Mouse (Mus musculus): ENCODE measurements around the gene Bud13.

The Bud13 gene

DNA sequence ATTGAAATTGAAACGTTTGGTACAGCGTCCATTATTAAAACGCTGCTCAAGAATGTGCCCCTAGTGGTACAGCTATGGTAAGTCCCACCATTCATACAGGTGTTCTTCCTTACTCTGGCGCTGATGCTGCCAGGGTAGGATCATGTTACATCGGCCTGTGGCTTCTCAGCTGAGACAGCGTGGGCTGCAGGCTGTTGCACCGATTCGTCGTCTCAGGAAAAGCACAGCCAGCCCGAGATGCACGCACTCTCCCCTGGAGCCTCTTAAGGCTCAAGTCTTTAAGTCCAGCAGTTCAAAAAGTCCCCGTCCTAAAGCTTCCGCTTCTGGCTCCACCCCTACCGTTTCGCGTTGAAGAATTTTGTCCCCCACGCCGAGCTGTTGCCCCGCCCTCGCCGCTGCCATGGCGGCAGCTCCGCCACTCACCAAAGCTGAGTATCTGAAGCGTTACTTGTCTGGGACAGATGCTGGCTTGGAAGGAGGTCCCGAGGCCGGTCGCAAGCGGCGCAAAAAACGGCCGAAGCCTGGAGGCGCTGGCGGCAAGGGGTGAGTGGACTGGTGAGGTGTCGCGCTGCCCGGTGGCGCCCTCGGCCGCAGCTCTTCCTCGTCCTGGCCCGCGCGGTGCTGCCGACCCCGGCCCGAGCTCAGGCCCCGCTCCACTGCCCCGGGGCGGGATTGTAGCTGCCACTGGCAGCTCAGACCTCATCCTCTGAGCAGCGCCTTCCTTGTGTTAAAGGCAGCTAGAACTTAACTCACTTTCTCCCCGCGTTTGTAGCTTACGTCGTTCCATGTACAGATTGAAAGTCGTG, at the start of gene Bud13:
Gene Bud13 (plus strand): TSS at position 378 of the 806 bp plus-strand sequence.
- peak; percentile 55 for DNase-seq (ENCODE audit: low spot score)

DNA sequence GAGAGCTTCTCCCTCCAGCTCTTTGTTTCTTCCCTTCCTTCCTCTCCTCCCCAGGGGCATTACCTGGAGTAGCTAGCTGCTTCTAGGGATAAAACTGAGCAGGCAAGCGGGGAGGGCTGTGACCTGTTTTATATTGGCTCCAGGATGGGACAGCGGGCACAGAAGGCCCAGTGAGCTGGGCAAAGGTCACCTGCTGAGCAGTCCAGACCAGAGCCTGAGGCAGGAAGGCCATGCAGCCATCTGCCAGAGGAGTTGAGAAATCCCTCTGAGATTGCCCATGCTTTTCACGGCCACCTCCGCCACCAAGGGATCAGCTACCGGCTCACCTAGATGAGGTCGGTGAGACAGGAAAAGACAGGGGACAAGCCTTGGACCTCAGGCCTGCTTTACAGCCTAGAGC, 47.6 kb upstream of the Bud13 start:
- DNase-seq (ENCODE audit: low spot score): no peak

DNA sequence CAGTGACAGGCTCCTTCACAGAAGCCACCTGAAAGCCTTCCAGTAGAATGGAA, 47.4 kb upstream of the Bud13 start, which contains the start of gene Apoc3:
Gene Apoc3 (minus strand): TSS at position 41 of the 53 bp plus-strand sequence.
- DNase-seq (ENCODE audit: low spot score): no peak

DNA sequence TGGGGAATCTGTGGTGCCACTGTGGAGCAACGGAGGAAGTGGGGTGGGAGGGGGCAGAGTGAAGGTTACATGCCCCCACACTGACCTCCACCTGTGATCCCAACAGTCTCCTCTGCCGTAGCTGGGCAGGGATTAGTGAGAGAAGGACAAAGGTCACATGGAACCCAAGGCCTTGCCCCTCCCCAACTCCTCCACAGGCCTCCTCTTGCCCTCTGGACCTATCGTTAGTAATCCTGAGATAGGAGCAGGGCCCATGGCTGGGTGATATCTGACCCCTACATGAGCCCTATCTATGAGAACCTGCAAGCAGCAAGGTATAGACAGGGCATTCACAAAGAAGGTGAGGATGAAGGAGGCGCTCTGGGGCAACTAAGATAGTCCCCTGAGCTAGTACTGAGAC, 47.2 kb upstream of the Bud13 start:
- DNase-seq (ENCODE audit: low spot score): no peak

DNA sequence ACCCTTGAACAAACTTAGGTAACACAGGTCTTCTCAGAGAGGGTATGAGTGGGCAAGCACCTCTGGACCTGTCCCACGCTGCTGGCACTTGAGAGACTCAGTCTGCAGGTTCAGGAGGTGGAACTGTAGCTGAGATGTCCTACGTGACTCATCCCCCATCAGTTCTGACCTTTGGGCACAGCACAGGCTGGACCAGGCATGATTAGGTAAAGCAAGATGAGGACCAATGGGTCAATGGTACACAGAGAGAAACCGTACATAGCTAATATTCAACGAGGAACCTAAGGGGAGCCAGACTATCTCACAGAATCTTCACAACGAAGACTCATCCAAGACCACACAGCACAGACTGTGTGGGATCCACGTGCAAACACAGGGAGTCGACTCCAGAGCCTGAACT, 44.0 kb upstream of the Bud13 start:
- no peak for DNase-seq (ENCODE audit: low spot score)

DNA sequence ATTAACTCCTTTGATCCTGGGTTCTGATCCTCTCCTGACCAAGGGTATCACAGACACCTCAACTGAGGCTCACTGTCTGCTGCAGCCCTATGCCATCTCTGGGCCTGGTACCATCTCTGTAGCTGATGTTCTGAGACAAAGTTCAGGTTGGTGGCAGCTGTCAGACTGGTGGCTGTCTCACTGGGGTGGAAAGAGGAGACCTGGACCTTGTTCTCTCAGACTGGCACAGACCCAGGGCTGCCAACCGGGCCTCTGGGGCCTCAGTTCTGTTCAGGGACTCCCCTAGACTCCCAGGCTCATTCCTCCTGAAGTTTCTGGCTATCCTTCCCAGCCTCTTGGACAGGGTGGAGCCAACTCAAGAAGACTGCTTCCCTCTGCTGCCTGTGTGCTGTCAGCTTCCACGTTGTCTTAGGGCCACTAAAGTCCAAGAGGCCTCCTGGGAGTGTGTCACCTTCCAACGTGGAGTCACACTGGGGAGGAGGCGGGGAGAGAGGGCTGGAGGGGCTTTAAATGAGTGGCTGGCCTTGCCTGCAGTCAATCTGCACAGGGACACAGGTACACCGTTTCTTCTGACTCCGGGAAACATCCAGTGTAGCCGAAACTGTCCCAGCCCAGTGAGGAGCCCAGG, 42.2 kb upstream of the Bud13 start, which contains the start of gene Apoa4:
Gene Apoa4 (plus strand): TSS at position 171 of the 628 bp plus-strand sequence.
- no peak for DNase-seq (ENCODE audit: low spot score)

DNA sequence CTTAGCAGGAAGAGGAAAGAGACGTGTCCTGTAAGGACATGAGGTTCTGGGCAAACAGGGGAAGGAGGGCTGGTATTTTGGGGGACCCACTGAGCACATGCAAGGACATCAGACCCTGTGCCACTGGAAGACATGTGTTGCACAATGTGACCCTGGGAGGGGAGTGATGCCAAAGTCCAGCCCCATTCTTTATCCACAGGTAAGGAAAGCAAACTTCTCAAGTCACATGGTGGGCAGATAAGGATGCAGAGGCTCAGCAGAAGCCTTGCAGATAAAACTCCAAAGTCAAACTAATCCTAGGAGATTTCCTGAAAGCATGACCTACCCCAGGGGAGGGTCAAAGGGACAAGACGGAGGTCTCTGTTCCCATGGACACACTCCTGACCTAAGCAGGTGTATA, 41.0 kb upstream of the Bud13 start:
- no peak for DNase-seq (ENCODE audit: low spot score)

DNA sequence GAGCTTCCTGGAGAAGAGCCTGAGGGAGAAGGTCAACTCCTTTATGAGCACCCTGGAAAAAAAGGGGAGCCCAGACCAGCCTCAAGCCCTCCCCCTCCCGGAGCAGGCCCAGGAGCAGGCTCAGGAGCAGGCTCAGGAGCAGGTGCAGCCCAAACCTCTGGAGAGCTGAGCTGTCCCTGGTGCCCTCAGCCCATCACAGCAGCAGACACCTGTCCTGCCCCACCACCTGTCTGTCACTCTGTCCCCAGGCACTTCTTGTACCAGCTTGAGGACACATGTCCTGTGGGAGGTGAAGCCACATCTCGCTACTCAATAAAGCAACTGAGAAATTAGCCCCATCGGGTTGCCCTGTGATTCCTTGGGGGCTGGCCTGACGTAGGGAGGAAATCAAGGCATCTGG, 39.7 kb upstream of the Bud13 start:
- DNase-seq (ENCODE audit: low spot score): no peak

DNA sequence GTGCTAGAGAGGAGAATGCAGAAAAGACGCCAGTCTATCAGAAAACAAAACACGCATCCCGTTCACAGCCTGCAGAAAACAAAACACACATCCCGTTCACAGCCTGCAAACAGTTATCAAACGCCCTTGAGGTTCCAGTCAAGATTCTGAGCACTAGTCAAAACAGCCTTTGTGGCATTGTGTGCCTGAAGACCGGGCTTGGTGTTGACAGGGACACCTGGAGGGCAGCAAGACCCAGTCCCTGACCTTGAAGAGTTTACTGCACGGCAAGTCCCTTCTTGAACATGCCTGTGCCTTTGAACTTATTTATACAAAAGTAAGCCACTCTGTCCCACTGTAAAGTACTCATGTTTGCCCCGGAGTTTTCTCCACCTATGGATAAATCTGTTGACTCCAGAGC, 39.2 kb upstream of the Bud13 start:
- DNase-seq (ENCODE audit: low spot score): no peak

DNA sequence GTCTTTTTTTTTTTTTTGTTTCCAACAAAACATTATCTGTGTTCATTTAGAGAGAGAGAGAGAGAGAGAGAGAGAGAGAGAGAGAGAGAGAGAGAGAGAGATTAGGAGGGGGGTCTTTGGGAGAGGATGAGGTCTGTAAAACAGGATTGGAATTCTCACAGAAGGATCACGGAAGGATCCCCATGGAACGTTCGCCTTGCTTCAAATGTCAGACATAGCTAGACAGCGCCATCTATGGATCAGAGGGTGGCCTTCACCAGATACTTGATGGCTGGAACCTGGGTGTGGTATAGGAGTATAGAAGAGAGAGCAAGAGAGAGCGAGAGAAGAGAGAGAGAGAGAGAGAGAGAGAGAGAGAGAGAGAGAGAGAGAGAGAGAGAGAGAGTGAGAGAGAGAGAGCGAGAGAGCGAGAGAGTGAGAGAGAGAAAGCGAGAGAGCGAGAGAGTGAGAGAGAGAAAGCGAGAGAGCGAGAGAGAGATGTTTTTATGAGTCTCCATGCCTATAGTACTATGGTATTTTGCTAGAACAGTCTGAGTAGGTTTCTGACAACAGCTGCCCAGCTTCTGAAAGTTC, 36.0 kb upstream of the Bud13 start:
- DNase-seq (ENCODE audit: low spot score): peak; percentile 46

DNA sequence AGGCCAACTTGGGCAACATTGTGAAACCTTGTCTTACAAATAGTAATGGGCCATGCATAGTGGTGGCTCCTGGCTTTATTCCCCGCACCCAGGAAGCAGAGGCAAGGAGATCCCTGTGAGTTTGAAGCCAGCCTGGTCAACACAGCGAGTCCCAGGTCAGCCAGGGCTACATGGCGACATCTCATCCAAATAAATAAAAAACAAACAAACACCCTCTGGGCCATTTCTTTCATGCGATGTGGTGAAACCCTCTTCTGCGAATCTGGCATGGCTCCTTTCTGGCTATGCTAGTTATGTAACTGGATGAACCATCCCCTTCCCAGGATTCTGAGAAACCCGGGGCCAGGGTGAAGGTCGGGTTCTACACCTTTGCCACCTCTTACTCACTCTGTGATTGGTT, 26.6 kb upstream of the Bud13 start:
- no peak for DNase-seq (ENCODE audit: low spot score)

DNA sequence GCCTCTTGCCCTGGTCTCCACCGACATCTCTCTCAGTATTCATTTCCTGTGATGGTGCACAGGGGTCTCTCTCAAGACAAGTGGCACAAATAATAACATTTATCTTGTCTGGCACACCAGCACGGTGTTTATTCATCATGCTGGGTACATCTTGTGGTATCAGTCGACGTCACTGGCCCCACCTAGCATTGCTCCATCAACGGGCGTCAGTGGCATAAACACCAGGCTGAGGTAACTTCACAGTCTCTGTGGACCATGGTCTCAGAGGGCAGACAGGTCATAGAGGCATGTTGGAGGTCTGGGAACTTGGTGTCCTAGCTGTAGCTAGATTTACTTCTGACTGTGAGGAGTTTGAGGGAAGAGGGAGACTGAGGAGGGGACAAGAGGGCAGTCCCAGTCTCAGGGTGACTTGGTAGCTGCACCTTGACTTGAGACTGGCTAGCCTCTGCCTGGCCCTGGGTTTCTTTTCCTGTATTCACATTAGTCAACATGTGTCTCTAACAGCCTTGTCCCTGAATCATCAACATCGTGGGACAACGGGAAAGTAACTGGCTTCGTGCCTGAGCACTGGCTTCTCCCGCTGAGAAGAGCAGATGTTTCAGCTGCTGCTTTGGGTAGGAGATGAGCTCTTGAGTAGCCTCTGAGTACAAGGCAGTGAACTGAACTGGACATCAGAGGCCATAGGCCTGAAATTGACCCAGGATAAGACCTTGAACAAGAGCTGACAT, 26.0 kb upstream of the Bud13 start:
- DNase-seq (ENCODE audit: low spot score): no peak

DNA sequence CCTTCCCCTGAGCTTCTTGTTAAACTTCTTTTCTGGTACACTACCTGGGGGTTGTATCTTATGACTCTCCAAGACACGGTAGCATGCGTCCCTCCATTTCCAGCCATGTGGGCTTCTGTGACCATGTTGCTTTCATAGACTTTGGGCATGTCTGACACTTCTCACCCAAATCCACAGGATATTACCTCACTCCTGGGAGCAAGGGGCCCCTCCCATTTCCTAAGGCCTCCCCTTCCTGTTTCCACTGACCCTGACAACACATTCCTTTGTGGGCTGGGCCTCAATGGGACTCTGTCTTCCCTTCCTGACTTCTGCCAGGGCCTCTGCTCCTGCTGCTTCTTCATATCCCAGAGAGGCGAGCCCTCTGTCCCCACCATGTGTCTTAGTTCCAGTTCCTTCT, 25.3 kb upstream of the Bud13 start:
- no peak for DNase-seq (ENCODE audit: low spot score)

DNA sequence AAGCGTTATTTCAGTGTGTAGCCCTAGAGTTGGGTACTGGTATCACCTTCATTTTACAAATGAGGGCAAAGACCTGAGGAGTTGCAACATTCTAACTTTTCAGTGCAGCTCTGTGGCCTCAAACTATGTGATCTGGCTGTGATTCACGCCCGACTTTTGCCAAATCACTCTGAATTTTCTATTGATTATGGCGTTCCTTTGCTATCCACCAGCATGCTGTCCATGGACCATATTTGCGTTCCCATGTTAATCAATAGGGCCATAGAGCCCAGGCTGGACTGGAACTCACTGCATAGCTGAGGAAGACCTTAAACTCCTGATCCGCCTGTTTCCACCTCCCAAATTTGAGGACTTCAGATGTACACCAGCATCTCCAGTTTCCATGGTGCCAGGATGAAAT, 23.7 kb upstream of the Bud13 start:
- no peak for DNase-seq (ENCODE audit: low spot score)

DNA sequence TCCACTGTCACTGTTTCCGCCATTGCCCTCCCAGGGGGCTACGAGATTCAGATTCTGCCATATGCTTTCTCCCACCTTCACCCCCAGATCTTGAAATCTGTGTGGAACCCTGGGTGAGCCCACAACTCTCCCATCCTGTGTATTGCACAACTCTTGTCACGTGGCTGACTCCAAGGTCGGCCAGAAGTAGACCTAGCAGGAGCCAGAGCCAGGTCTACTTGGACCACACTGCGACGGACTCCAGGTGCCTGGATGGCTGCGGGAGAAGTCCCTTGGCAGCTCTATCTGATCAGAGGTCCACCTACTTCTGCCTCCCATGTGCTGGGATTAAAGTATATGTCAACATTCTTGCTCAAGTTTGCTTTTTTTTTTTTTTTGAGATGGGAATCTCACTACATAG, 21.7 kb upstream of the Bud13 start:
- no peak for DNase-seq (ENCODE audit: low spot score)

DNA sequence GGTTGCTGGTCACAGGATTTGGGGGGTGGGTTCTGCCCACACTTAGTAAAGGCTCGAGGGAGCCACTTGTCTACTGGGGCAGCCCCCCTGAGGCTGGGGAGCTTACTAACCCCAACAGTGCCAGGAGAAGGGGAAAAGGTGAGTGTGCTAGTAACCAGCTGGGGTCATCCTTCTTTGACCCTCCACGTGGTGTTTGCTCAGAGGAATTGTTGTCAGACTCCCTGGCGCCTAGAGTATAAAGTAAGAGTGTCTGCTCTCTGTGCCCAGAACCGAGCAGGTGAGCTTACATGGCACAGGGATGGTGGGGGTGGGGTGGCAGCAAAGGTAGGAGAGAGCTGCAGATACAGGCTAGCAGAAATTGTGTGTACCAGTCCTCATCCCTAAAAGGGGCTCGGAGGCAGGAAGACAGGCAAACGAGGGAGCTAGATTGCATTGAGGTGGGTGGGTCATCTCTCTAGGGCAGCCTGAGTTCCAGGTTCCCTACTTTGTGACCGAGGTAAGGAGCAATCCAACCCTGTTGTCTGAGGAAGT, 14.4 kb upstream of the Bud13 start, which contains the start of gene Apoa5:
Gene Apoa5 (plus strand): TSS at position 291 of the 531 bp plus-strand sequence.
- no peak for DNase-seq (ENCODE audit: low spot score)

DNA sequence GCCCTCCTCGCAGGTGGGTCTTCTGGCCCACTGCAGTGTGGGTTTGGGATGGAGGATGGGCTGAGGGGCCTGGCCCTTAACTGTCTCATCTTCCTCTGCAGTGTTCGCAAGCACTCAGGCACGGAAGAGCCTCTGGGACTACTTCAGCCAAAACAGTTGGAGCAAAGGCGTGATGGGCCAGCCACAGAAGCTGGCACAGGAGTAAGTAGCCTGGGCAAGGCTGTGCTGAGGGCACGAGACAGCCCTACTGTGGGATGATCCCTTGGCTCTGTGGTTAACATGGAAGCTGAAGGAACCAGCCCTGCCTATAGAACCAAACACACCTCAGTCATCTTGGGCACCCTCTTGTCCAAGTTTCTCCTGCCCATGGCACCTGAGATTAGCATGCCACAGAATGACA, 13.7 kb upstream of the Bud13 start:
- DNase-seq (ENCODE audit: low spot score): no peak

DNA sequence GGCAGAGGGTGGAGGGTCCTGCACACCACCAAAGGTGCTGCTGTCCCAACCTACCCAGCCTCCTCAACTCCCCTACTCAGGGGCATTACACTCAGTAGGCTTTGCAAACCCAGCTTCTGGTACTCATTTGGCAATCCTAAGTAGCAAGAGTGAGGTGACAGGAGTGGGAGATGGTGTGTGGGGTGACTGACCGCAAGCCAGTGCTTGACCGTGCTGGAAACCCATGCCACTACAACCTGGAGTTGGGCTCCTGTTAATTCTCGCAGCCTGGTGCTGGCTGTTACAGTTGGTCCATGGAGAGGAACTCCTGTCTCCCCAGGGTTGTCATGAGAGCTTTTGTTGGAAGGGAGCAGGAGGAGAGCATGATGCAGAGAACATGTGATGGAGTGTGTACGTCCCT, 12.0 kb upstream of the Bud13 start:
- no peak for DNase-seq (ENCODE audit: low spot score)

DNA sequence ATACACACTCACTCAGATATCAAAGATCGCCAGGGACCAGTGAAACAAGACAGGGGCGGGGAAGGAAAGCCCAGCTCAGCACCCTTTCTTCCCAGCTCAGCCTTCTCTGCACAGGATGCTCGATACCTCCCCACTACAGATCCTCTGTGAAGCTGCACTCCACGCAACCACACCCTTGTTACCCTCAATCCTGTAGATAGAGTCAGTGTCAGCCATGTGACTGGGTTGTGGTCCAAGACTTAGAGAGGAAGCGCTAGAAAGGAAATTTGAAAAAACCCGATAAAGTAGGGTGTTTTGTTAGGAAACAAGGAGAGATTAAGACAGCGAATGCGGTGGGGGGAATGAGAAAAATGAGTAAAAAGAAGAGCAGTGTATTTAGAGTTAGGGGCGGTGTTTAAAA, 10.7 kb upstream of the Bud13 start:
- no peak for DNase-seq (ENCODE audit: low spot score)

DNA sequence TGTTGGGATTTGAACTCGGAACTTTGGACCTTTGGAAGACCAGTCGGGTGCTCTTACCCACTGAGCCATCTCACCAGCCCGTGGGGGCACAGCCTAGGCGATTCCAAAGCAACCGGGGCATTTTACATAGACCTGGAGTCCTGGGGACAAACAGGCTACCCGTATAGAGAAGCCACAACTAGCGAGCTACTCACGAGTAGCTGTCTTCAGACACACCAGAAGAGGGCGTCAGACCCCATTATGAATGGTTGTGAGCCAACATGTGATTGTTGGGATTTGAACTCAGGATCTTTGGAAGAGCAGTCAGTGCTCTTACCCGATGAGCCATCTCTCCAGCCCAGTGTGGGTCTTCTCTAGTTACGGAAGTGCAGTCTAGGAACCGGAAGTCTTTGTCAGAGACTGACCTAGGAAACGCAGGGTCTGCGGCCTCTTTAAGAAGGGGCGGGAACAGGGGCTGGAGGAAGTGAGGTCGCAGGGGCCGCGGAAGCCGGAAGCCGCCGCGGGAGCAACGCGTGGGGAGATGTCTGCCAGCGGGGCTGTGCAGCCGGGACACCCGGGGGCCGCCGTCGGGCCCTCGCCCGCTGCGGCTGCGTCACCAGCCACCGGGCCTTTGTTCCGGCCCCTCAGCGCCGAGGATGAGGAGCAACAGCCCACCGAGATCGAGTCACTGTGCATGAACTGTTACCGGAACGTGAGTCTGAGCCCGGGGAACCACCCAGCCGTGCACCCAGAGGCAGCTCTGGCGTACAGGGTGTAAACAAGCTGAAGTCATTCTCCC, 9.9 kb upstream of the Bud13 start, which contains the start of gene Zpr1:
Gene Zpr1 (plus strand): TSS at position 388 of the 778 bp plus-strand sequence.
- DNase-seq (ENCODE audit: low spot score): peak; percentile 76

DNA sequence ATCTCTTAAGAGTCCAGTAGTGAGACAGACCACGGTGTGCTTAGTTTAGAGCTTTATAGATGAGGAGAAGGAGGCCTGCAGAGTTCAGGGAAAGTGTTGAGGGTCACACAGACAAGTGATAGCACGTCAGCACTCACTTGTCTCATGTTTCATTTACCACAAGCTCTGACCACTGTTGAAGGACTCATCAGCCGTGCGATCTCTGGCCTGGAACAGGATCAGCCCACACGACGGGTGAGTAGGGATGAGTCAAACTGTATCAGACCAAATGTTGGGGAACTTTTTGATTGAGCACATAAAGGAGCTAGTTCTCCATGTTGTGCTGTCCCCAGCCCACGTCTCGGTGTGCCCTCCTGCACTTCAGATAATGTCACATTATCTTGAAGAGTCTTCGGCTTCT, 8.3 kb upstream of the Bud13 start:
- no peak for DNase-seq (ENCODE audit: low spot score)

DNA sequence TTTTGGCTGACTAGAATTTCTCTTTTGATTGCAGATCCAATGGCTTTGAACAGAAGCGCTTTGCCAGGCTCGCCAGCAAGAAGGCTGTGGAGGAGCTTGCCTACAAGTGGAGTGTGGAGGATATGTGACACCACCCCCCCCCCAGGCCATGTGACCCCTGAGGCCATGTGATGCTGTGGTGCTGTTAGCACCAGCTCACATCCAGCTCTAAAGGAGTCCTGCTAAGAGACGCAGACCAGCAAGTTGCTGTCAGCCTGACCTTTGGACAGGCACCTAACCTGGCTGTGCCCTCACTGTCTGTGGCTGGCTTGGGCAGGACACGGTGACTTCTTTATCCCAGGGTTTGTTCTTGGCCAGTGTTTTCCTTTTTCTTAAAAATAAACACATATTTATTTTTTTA, 15.6 kb downstream of the Bud13 start:
- no peak for DNase-seq (ENCODE audit: low spot score)
